Mouse (Mus musculus) erythroblast, embryonic 14.5 days (primary cell): ENCODE data around the gene Ppp1cc.

Experiments used
- GATA1 ChIP-seq: IDR thresholded peaks from 2 replicates; pipeline ENCODE4 v1.6.1; 2012; ENCODE audit warnings: low read length, inconsistent platforms, mixed read lengths
- TAL1 ChIP-seq: IDR thresholded peaks from 3 replicates; pipeline ENCODE4 v1.6.1; 2012; ENCODE audit warnings: low read length, inconsistent platforms, mixed read lengths

- TF ChIP-seq TAL1 (no peak), GATA1 (no peak)
These were observed 34.3 kb downstream of the Ppp1cc start for GRCm38 (mm10) chr5:122192347-122192746.
